Mouse (Mus musculus) heart, adult 2 months (tissue): ENCODE results near the gene Ptprm. TPM values are rescaled to one million over a fixed set of nuclear protein-coding genes. Genes with fewer than 3 reads are reported as not detected.

ENCODE experiments used
- DNase-seq, 2 experiments: peaks; one replicate each; pipeline ENCODE4 v3.0.0; 2021
- H3K27ac ChIP-seq: fragments of 200-600 bp; 2 replicates; pipeline ENCODE4 v1.8.1; 2022
- H3K27me3 ChIP-seq: fragments of 200-500 bp; 2 replicates; pipeline ENCODE4 v1.6.1; 2012; ENCODE audit warnings: mild to moderate bottlenecking, low read length, inconsistent platforms, mixed read lengths; ENCODE audit not compliant: control insufficient read depth, insufficient read depth
- H3K36me3 ChIP-seq: fragments of 200-500 bp; 2 replicates; pipeline ENCODE4 v1.6.1; 2012; ENCODE audit warnings: low read length, inconsistent platforms; ENCODE audit not compliant: control insufficient read depth, insufficient read depth
- H3K4me1 ChIP-seq: fragments of 200-500 bp; 2 replicates; pipeline ENCODE4 v1.6.1; 2011; ENCODE audit warnings: low read length; ENCODE audit not compliant: control insufficient read depth, insufficient read depth
- H3K4me3 ChIP-seq: fragments of 200-600 bp; 2 replicates; pipeline ENCODE4 v1.8.1; 2022
- H3K79me2 ChIP-seq: fragments of 200-500 bp; replicated peaks from 2 replicates; pipeline ENCODE4 v1.6.1; 2012; ENCODE audit warnings: mild to moderate bottlenecking, inconsistent platforms, low read length, moderate library complexity, mixed read lengths; ENCODE audit not compliant: control insufficient read depth, insufficient read depth
- H3K9ac ChIP-seq: fragments of 200-500 bp; 2 replicates; pipeline ENCODE4 v1.6.1; 2012; ENCODE audit warnings: low read depth, mild to moderate bottlenecking, control low read depth, inconsistent platforms, low read length, mixed read lengths
- CTCF ChIP-seq: fragments of 200-600 bp; IDR thresholded peaks from 2 replicates; pipeline ENCODE4 v1.8.1; 2022; ENCODE audit warnings: antibody characterized with exemption, mild to moderate bottlenecking, moderate library complexity
- EP300 ChIP-seq: fragments of 200-500 bp; IDR thresholded peaks from 2 replicates; pipeline ENCODE4 v1.6.1; 2011; ENCODE audit warnings: low read depth, low read length, control low read depth; ENCODE audit not compliant: insufficient read depth
- POLR2A ChIP-seq: fragments of 200-500 bp; IDR thresholded peaks from 2 replicates; pipeline ENCODE4 v1.6.1; 2011; ENCODE audit warnings: mild to moderate bottlenecking, low read depth, low read length, control low read depth; ENCODE audit not compliant: insufficient read depth
- WGBS: fragments of 180-500 bp; shearing (Covaris S2); methylation state at CpG from one replicate; pipeline ENCODE4 v1.1.7; 2018; 5-methylcytosine and 5-hydroxymethylcytosine counted together
- intact Hi-C: fragments of 180-260 bp; cut with DNase I; formaldehyde crosslinking; loops from one replicate; pipeline ENCODE4 v1.15.1; 2025
- polyA plus RNA-seq: library from polyadenylated mRNA; depleted of rRNA; stranded (reverse); fragments of >200 nt; gene quantifications from 2 replicates; pipeline ENCODE4 v1.2.3, GENCODE M21; 2012
- total RNA-seq, 2 experiments: library from RNA; stranded (reverse); gene quantifications; 2 replicates each; pipeline ENCODE4 v1.2.3; 2021

Gene Ptprm
- total and polyA plus RNA-seq, 3 experiments, result 34.6 to 88.5 (median 78.9) TPM

GRCm38 (mm10) chr17:66720200-66720991, 633.9 kb downstream of the Ptprm start:
- H3K27me3 ChIP-seq, result no peaks in the 10 kb centered on the region
- intact Hi-C loops, result no loop called here
- no peak for TF ChIP-seq EP300
- no peak for TF ChIP-seq POLR2A
- TF ChIP-seq CTCF, result no peak

GRCm38 (mm10) chr17:66712456-66713205, 641.6 kb downstream of the Ptprm start:
- Histone ChIP-seq H3K9ac (no peak overlapping the region), H3K36me3 (no peaks in the 10 kb centered on the region), H3K79me2 (no peaks in the 10 kb centered on the region), H3K4me1 (no peaks in the 10 kb centered on the region), H3K27me3 (no peaks in the 10 kb centered on the region), H3K4me3 (no peak overlapping the region), H3K27ac (no peak overlapping the region)
- intact Hi-C loops, result no loop called here
- DNase-seq, result no peak
- no peak for TF ChIP-seq EP300
- TF ChIP-seq CTCF, result no peak
- no peak for TF ChIP-seq POLR2A
- WGBS, result 93% methylated on average over 9 of the region's 9 CpGs

More at GRCm38 (mm10) chr17:66720200-66720991, 633.9 kb downstream of the Ptprm start:
- Histone ChIP-seq H3K27ac (peak overlapping the region; percentile 15; the same call in 1 of the 2 replicates), H3K79me2 (no peaks in the 10 kb centered on the region), H3K4me1 (no peaks in the 10 kb centered on the region), H3K4me3 (no peak overlapping the region), H3K36me3 (no peaks in the 10 kb centered on the region; the same call in 1 of the 2 replicates), H3K9ac (no peak overlapping the region)
- 62% methylated on average over 11 of the region's 11 CpGs for WGBS
- no peak for DNase-seq

GRCm38 (mm10) chr17:66711221-66712016, 642.8 kb downstream of the Ptprm start:
- WGBS, result 71% methylated on average over 6 of the region's 6 CpGs
- intact Hi-C loops, result no loop called here
- no peak for DNase-seq
- Histone ChIP-seq H3K27ac (no peak overlapping the region), H3K36me3 (no peaks in the 10 kb centered on the region), H3K79me2 (no peaks in the 10 kb centered on the region), H3K4me3 (no peak overlapping the region), H3K4me1 (no peaks in the 10 kb centered on the region), H3K9ac (no peak overlapping the region), H3K27me3 (no peaks in the 10 kb centered on the region)
- TF ChIP-seq EP300 (no peak), POLR2A (no peak), CTCF (no peak)

GRCm38 (mm10) chr17:66710568-66710967, 643.7 kb downstream of the Ptprm start:
- no peaks in the 10 kb centered on the region for H3K4me1 ChIP-seq
- no peak overlapping the region for H3K27ac ChIP-seq
- no peak overlapping the region for H3K4me3 ChIP-seq
- intact Hi-C loops, result no loop called here
- no peaks in the 10 kb centered on the region for H3K79me2 ChIP-seq
- no peak overlapping the region for H3K9ac ChIP-seq
- no peaks in the 10 kb centered on the region for H3K27me3 ChIP-seq
- TF ChIP-seq POLR2A (no peak), EP300 (no peak), CTCF (no peak)
- no peaks in the 10 kb centered on the region for H3K36me3 ChIP-seq
- WGBS, result 49% methylated on average over 4 of the region's 4 CpGs
- no peak for DNase-seq

GRCm38 (mm10) chr17:66708748-66709147, 645.5 kb downstream of the Ptprm start:
- H3K27ac ChIP-seq, result no peak overlapping the region
- 98% methylated on average over 4 of the region's 4 CpGs for WGBS
- H3K9ac ChIP-seq, result no peak overlapping the region
- H3K27me3 ChIP-seq, result no peaks in the 10 kb centered on the region
- intact Hi-C loops, result no loop called here
- TF ChIP-seq CTCF (no peak), EP300 (no peak)
- H3K4me1 ChIP-seq, result no peaks in the 10 kb centered on the region
- no peaks in the 10 kb centered on the region for H3K79me2 ChIP-seq
- H3K36me3 ChIP-seq, result no peaks in the 10 kb centered on the region
- H3K4me3 ChIP-seq, result no peak overlapping the region
- DNase-seq, result no peak
